Mouse (Mus musculus): ENCODE results near the gene Tmem107.

The Tmem107 gene

DNA sequence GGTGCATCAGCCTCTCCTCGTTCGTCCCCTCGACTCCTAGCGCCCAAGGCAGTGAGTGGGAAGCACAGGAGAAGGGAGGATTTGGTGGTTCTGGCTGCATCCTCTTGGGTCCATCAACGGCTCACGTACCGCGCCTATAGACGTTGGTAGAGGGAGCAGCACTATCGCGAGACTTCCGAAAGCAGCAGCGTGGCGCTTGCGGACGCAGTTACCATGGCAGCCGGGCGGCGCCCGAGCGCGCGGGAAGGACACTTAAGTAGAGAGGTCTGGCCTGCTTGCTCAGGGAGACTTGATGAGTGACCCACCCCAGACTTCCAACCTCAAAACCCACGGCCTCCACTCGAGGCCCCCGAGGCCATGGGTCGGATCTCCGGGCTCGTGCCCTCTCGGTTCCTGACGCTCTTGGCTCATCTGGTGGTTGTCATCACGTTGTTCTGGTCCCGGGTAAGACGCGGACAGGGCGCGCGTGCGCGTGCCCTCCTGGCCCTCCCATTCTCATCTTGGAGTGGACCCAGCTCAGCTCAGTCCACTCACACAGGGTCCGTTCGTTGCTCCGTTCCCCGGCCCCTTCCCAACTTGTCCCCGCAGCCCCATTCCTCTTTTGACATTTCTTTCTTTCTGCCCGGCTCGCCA, at the start of gene Tmem107:
Gene Tmem107, plus strand, starts transcription at position 217 of the 633 bp plus-strand sequence.
- peak; percentile 96 for DNase-seq

DNA sequence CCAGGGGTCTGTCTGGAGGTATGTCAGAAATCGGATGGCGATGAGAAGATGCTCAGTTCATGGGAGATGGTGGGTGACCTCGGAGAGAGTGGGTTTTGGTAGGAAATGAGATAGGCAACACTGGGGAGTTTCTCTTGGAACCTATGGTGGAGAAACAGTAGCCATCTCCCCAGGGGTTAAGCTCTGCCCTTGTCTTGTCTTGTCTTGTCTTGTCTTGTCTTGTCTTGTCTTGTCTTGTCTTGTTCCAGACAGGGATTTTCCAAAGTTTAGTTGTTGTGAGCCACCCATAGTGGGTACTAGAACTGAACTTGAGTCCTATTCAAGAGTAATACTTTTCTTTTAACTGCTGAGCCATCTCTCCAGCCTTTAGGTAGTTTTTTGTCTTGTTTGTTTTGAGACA, 44.0 kb upstream of the Tmem107 start:
- no peak for DNase-seq

DNA sequence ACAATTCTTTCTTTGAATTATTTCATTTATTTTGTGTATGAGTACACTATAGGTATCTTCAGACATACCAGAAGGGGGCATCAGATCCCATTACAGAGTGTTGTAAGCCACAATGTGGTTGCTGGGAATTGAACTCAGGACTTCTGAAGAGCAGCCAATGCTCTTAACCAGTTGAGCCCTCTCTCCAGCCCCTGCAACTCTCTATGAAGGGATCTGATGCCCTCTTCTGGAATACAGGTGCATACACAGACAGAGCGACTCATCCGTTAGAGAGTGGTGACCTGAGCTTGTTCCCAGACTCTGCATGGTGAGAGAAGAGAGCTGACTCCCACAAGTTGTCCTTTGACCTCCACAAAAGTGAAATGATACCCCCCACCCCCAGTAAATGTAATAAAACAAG, 41.8 kb upstream of the Tmem107 start:
- no peak for DNase-seq

GRCm38 (mm10) chr11:69033552-69033951, 37.1 kb upstream of the Tmem107 start:
- DNase-seq: no peak

- peak; percentile 57 for DNase-seq
Observed at GRCm38 (mm10) chr11:69034585-69034984, 36.0 kb upstream of the Tmem107 start.

DNA sequence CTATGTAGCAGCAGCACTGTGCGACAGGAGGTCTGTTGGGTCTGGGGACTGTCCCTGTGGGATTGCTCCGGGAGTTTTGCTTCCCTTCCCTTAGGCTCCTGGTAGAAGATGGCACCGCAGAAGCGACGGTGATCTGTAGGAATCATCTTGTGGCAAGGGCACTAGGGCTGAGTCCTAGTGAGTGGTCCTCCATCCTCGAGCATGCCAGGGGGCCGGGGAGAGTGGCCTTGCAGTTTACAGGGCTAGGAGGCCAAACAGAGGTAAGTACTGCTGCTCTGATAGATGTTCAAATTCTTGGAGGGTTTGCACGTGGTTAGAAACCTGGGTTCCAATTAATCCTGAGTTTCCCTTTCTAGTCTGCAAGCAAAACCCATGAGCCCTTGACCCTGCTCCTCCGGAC, 35.2 kb upstream of the Tmem107 start:
- peak; percentile 64 for DNase-seq

- DNase-seq: peak; percentile 93
Observed at GRCm38 (mm10) chr11:69035849-69036248, 34.8 kb upstream of the Tmem107 start.

- peak; percentile 90 for DNase-seq
Observed at GRCm38 (mm10) chr11:69036486-69037230, 33.9 kb upstream of the Tmem107 start.

DNA sequence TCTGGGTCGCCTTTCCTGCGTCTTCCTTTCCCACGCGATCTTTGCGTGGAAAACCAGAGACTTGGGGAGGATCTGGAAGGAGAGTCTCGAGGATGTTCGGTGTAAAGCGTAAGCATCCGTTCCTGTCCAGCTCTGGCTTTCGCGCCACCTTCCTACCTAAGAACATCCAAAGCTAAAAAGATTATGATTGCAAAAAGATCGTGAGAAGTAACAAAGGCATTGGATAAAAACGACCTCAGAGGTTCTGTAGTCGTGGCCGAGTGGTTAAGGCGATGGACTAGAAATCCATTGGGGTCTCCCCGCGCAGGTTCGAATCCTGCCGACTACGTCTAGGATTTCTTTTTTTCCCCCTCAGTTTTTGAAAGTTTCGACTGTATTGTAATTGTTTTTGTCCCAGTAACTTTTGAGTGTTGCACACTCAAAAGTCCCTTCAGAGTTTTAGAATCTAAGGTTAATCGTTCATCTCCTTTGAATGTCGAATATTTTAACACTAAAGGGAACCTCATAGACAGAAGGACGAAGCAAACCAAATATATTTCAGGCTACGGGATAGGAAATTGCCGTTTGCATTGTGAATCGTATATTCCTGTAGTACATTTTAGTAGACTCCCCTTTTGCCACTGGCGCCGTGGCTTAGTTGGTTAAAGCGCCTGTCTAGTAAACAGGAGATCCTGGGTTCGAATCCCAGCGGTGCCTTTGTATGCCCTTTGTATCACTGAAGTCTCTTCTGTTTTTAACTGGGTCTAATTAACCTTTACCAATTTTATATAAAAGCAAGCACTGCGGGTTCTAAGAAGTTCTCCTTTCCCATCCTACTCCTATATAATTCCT, 33.2 kb upstream of the Tmem107 start:
- peak; percentile 82 for DNase-seq

- peak; percentile 56 for DNase-seq
Observed at GRCm38 (mm10) chr11:69038173-69038572, 32.4 kb upstream of the Tmem107 start.

DNA sequence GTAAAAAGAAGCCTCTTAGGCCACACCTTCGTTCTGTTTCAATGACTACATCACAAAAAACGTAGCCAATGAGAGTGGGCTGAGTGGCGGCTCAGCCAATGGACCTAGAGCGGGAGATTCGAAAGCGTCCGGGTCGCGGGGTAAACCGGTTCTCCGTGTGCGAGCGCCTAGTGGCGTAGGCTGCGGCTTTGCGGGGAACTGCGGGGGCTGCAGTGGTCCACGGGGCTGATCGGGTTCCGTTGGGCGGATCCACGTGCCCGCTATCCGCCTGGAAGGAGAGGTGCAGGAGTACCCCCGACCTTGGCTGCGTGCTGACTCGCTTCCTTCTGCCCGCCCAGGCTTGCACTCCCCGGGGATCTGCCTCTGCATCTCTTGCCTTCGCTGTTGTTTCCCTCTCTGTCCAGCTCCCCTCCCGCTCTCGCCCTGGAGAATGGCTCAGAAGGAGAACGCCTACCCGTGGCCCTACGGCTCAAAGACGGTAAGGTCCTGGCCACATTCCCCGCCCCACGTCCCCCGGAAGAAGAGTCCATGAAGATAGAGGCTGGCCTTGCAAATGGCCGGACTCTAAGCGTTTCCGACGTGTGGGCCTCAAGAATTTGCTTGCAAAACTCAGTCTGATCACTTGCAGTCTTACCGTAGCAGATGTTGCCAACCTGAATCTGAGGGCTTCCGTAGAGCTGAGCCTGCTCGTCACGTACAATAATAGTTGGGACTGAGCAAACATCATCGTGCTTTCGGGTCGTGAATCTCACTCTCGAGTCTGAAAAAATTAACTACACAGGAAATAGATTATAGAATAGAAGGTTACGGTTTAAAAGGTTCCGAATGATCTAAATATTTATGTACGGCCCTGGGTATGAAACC, 24.8 kb upstream of the Tmem107 start, which contains the start of gene Aurkb:
Gene Aurkb, plus strand, starts transcription at position 117 of the 864 bp plus-strand sequence.
- peak; percentile 71 for DNase-seq

GRCm38 (mm10) chr11:69046395-69046774, 24.2 kb upstream of the Tmem107 start:
- no peak for DNase-seq

GRCm38 (mm10) chr11:69047592-69047991, 23.0 kb upstream of the Tmem107 start:
- no peak for DNase-seq

- DNase-seq: no peak
Observed at GRCm38 (mm10) chr11:69048151-69048550, 22.5 kb upstream of the Tmem107 start.

DNA sequence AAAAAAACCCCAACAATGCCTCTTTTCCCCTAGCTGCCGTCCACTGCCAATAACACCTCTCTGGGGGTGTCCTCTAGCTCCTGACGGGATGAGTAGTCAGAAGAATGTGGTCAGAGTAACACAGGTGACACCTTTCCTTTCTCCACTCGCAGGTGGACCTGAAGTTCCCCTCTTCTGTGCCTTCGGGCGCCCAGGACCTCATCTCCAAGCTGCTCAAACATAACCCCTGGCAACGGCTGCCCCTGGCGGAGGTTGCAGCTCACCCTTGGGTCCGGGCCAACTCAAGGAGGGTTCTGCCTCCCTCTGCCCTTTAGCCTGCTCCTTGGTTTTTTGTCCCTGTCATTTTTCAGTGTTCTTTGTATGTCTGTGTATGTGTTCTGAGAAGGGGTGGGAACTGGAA, 19.9 kb upstream of the Tmem107 start:
- no peak for DNase-seq

DNA sequence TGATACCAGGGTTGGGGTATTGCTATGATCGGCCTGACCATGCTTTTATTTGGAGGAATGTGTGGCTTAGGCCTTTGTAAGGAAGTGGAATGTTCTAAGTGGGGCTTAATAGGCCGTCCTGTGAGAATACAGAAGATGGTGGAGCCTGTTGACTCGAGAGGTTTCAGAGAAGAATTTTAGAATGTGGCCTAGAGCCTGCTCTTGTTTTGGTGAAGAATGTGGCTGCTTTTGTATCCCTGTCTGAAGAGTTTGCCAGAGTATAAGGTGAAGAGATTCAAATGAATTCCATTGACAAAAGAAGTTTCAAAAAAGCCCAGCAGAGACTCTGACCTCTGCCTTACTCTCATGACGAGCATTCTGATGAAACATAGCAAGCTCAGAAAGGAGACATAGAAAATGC, 18.8 kb upstream of the Tmem107 start:
- no peak for DNase-seq

DNA sequence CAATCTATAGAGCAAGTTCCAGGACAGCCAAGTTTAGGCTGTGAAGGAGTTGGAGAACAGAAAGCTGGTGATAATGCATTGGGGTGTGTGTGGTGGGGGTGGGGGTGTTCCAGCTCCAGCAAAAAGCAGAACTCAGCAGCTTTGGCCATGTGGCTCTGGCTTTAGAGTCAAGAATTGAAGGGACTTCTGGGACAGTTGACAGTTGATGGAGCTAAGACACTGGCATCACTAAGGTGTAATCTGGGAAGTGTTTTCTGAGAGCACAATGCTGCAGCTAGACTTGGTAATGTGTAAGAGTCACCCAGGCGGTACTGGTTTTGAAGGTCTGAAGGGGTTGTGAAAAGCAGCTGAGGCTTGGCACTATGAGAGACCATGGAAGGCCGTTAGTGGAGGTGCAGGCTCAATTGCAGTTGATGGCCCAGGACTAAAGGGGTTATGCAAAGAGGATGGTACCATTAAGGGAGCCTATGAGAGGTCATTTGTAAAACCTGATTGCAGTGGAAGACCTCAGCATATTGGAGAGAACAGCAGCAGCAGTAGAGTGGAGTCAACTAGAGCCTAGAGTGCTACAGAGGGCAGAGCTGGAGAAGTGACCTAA, 17.7 kb upstream of the Tmem107 start:
- no peak for DNase-seq

GRCm38 (mm10) chr11:69053848-69054247, 16.8 kb upstream of the Tmem107 start:
- no peak for DNase-seq

DNA sequence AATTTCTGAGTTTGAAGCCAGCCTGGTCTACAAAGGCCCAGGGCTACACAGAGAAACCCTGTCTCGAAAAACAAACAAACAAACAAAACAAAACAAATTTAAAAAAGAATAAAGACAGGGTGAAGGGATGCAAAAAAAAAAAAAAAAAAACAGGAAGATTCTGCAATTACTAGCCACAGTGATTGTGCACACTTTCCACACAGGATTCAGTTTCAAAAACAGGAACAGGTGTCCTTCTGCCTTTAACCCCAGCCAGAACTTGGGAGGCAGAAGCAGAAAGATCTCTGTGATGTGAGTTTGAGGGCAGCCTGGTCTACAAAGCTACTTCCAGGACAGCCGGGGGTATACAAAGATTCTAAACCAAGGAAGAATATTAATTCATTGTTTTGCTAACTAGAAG, 12.3 kb upstream of the Tmem107 start:
- DNase-seq: no peak

- DNase-seq: peak; percentile 54
Observed at GRCm38 (mm10) chr11:69058729-69059356, 11.8 kb upstream of the Tmem107 start.

- peak; percentile 99 for DNase-seq
Observed at GRCm38 (mm10) chr11:69059357-69059974, 11.1 kb upstream of the Tmem107 start, which contains the start of gene Borcs6. Borcs6 (plus strand) TSS chr11:69059717.

All from cerebellum, adult 9-11 months (tissue).